Mouse (Mus musculus): ENCODE results near the gene Bin2.

Bin2 gene

DNA sequence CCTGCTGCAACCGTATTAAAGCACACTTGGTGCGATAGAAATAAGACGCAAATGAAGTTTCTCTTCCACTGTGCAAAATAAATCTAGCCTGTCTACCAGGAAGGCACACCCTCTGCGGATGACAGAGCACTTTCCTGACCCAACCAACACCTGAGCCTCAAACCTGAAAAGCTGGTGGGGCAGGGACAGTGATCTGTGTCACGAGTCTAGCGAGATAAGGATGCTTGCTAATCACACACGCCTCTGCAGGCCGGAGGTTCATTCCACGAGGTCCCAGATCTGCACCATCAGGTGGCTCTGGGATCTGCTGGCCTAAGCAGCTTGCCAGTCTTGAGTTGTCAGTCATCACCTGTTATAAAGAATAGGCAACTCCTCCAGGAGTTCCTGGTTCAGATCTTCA, 17.7 kb downstream of the Bin2 start:
- DNase-seq (ENCODE audit: low read depth in 2 of 2, low spot score in 2 of 2), result no peak

DNA sequence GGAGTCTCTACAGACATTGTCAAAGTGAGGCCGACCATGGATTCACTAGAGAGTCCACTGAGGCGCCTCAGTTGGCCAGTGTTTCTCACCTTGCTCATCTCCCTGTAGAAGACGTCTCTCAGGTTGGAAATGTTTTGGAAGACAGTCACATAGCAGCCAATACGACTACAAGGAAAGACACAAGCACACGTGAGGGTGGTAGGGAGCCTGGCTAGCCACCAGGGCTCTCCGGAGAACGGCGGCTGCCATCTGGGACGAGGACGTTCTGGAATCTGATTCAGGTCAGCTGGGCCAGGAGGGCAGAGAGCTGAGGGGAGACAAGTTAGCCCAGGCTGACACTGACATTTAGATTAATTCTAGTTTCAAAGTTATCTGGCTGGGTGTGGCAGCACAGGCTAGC, 19.2 kb downstream of the Bin2 start:
- no peak for DNase-seq (ENCODE audit: low read depth in 2 of 2, low spot score in 2 of 2)

DNA sequence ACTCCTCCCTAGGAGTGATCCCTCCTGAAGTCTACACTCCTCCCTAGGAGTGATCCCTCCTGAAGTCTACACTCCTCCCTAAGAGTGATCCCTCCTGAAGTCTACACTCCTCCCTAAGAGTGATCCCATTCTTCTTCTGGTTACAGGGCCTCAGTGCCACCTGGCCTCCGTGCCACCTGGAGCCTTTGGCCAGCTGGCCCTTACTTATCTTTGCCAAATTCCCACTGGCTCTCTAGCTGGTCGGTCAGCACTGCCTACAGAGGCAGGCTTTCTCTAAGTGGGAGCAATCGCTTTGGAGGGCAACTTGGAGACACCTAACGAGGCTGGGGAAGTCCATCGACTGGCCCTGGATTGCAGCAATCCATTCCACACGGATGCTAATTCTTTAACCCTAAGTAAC, 23.2 kb downstream of the Bin2 start:
- no peak for DNase-seq (ENCODE audit: low read depth in 2 of 2, low spot score in 2 of 2)

GRCm38 (mm10) chr15:100642451-100642850, 26.9 kb downstream of the Bin2 start:
- DNase-seq (ENCODE audit: low read depth in 2 of 2, low spot score in 2 of 2), result no peak

GRCm38 (mm10) chr15:100641226-100641810, 28.0 kb downstream of the Bin2 start:
- no peak for DNase-seq (ENCODE audit: low read depth in 2 of 2, low spot score in 2 of 2)

DNA sequence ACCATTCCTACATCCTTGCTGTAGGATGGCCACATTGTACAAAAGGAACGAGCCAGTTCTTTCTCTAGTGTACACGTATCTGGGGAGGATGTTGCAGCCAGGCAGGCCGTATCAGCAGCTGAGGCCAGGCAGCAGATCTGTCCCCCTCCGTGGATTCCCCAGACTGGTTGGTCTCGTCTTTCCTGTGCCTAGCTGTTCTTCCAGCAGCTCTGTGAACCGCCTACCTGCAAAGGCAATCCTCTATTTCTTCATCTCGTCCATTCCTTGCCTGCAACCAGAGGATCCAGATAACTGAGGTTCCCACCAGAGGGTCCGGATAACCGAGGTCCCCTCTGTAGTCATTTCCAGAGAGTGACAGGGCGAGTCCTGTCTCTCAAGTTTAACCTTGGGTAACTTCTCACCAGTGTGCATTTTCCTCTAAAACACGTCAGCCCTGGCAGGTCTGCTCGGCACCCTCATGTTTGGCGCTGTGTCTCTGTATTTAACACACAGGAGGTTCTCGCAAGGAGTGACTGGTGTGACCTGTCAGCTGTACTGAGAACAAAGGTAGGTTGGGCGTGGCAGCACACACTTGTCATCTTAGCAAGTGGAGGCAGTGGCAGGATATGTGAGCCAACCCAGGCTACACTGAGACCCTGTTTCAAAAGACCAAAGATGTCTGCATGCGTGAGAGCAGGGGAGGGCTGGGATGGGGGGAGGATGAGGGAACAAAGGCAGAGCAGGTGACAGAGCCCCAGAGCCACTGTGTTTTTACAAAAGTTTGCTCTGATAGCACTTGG, 29.2 kb downstream of the Bin2 start:
- DNase-seq (ENCODE audit: low read depth in 2 of 2, low spot score in 2 of 2), result peak in 1 of 2 experiments; percentile 33

- peak; percentile 45 to 55 for DNase-seq (ENCODE audit: low read depth in 2 of 2, low spot score in 2 of 2)
Observed at GRCm38 (mm10) chr15:100637661-100638060, 31.7 kb downstream of the Bin2 start.

DNA sequence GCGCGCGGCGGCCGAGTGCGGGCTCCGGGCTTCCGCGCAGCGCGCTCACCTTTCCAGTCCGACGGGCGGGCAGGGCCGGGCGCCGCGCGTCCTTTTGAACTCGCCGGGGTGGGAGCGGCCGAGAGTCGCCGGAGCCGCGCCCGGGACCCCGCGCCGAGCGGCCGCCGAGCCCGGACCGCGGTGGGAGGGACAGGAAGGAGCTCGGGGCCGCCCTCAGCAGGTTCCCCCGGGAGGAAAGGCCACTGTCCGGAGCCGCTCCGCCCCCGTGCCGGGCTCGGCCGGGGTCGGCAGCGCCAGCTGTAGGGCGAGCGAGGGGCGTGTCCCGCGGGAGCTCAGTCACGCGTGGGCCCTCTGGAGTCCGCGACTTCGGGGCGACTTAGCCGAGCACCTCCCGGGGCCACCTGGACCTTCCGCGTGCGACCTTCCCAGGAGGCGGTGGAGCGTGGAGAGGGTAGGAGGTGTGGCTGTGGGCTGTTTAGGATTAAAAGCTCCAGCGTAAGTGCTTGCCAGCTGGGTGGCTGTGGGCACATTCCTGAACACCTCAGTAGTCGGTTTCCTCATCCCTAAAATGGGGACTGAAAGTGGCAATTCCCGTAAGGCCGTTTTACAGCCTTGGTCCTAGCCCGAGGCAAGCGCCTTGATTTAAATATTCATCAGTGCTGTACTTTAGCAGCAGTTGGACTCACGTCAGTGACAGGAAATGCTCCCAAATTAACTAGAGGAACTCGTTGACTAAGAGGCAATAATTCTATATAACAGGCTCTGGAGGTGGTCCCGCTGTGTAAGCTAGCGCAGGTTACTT, 32.5 kb downstream of the Bin2 start, which contains the start of gene Smagp:
TSS of gene Smagp (minus strand) at position 241 of the 802 bp plus-strand sequence.
- DNase-seq (ENCODE audit: low read depth in 2 of 2, low spot score in 2 of 2), result peak in 1 of 2 experiments; percentile 19

GRCm38 (mm10) chr15:100635851-100636645, 33.3 kb downstream of the Bin2 start:
- DNase-seq (ENCODE audit: low read depth in 2 of 2, low spot score in 2 of 2), result no peak

DNA sequence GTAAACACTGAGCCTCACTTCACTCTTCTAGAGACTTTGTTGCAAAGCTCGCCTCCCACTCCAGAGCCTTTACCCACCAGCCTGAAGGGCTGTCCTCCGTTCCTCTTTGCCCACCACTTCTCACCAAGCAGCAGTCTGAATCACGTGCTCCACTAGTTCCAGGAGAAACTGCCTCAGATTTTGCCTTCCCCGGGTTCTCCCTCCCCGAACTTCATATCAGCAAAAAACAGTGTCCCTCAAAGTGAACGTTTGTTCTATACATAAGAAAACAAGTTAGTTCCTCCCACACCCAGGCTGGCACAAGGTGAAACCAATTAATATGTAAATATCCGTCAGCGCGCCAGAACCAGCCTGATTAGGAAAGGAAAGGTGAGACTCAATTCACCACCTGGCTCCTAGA, 34.1 kb downstream of the Bin2 start:
- no peak for DNase-seq (ENCODE audit: low read depth in 2 of 2, low spot score in 2 of 2)

GRCm38 (mm10) chr15:100633341-100633740, 36.0 kb downstream of the Bin2 start:
- no peak for DNase-seq (ENCODE audit: low read depth in 2 of 2, low spot score in 2 of 2)

GRCm38 (mm10) chr15:100632323-100632722, 37.0 kb downstream of the Bin2 start:
- DNase-seq (ENCODE audit: low read depth in 2 of 2, low spot score in 2 of 2), result no peak

DNA sequence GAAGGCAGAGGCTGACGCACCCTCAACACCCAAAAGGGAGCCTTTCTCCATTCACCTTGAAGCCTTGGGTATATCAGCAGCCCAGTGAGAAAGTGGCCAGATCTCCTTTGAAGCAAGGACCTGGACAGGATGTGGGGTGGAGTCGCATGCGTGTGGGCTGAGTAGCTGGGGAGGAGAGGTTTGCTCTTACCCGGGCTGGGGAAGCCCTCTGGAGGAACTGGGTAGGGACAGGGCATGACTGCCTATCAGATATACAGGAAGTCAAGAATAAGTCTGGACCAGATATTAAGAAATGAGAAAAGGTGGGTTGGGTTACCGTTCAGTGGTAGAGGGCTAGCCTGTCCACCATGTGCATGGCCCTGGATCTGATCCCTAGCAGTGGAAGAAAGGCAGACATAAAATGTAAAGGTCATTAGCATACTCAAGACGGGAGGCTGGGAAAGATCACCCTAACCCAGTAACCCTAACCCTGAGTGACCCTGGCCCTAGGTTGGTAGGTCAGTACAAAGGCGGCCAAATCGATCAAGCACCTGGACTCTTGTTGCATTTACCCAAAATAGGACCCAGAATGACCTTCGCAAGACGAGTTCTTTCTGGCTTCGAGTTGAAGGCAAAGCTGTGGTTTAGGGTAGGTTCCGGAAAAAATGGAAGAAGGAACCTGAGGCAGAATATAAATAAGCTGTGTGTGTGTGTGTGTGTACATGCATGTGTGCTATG, 37.7 kb downstream of the Bin2 start:
- no peak for DNase-seq (ENCODE audit: low read depth in 2 of 2, low spot score in 2 of 2)

GRCm38 (mm10) chr15:100630126-100630525, 39.2 kb downstream of the Bin2 start:
- no peak for DNase-seq (ENCODE audit: low read depth in 2 of 2, low spot score in 2 of 2)

GRCm38 (mm10) chr15:100628797-100629196, 40.6 kb downstream of the Bin2 start:
- DNase-seq (ENCODE audit: low read depth in 2 of 2, low spot score in 2 of 2), result no peak

- no peak for DNase-seq (ENCODE audit: low read depth in 2 of 2, low spot score in 2 of 2)
Observed at GRCm38 (mm10) chr15:100627774-100628370, 41.5 kb downstream of the Bin2 start.

DNA sequence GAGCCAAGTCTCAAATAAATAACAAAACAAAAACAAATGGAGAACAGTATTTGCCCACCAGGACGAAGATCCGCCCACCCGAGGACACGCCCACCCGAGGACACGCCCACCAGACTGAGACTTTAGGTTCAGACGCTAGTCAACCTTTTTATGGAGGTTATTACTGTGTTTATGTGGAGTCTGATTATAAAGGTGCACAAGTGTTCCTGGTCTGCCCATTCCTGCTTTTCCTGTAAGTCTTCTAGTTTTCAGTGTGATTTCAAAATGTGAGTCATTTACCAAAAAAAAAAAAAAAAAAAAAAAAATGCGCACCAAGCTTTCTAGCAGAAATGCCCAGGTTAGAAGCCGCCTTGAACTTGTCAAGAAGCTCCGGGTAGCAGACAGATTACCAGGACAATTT, 42.1 kb downstream of the Bin2 start:
- no peak for DNase-seq (ENCODE audit: low read depth in 2 of 2, low spot score in 2 of 2)

DNA sequence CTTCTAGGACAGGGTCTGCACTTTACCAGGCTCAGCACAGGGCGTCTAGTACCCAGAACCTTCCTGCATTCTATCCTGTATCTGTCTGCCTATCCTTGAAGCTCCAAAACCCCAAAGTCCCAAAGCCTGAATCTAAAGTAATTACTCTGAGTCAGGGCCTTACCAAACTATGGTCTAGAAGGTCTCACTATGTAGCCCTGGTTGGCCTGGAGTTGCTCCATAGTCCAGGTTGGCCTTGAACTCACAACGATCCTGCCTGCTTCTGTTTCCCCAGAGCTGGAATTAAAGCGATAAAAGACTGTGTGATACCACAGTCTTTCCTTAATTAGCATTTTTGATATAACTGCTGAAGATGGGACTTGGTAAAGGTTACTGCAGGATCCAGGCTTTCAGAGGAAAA, 44.9 kb downstream of the Bin2 start:
- no peak for DNase-seq (ENCODE audit: low read depth in 2 of 2, low spot score in 2 of 2)

GRCm38 (mm10) chr15:100623754-100624153, 45.6 kb downstream of the Bin2 start:
- DNase-seq (ENCODE audit: low read depth in 2 of 2, low spot score in 2 of 2), result no peak

DNA sequence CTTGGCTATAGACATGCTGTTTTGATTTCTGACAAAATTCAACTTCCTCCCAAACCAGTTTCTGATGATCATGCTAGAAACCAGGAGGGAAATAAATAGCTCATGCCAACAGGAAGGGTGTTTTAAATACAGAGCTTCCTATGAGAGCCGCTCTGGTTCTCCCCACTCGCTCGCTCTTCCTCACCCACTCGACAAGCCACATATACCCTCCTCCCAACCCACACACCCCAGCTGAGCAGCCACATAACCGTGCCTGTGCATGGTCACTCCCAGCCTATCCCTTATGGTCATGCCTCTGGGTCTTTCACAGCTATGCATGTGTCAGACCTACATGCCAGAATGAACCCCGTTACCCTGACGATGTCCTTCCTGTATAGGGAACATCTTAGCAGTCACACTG, 47.2 kb downstream of the Bin2 start:
- no peak for DNase-seq (ENCODE audit: low read depth in 2 of 2, low spot score in 2 of 2)
